Mouse (Mus musculus) small intestine, adult 2 months (tissue): ENCODE measurements around the gene Tsr2.

ENCODE experiments used
- CTCF ChIP-seq: fragments of 200-500 bp; IDR thresholded peaks from 2 replicates; pipeline ENCODE4 v1.5.1; 2012; ENCODE audit warnings: low read depth, mild to moderate bottlenecking, control low read depth, inconsistent platforms, low read length, moderate library complexity, mixed read lengths; ENCODE audit not compliant: insufficient replicate concordance, insufficient read length; ENCODE audit errors: extremely low read depth
- POLR2A ChIP-seq: fragments of 200-500 bp; IDR thresholded peaks from 2 replicates; pipeline ENCODE4 v1.6.1; 2012; ENCODE audit warnings: low read depth, mild to moderate bottlenecking, control low read depth, inconsistent platforms, low read length, moderate library complexity

GRCm38 (mm10) chrX:151045850-151046249, 50.5 kb downstream of the Tsr2 start, which contains the start of gene Fgd1:
- TF ChIP-seq POLR2A (no peak), CTCF (no peak)
